Mouse (Mus musculus): ENCODE measurements around the gene Brip1.

DNA sequence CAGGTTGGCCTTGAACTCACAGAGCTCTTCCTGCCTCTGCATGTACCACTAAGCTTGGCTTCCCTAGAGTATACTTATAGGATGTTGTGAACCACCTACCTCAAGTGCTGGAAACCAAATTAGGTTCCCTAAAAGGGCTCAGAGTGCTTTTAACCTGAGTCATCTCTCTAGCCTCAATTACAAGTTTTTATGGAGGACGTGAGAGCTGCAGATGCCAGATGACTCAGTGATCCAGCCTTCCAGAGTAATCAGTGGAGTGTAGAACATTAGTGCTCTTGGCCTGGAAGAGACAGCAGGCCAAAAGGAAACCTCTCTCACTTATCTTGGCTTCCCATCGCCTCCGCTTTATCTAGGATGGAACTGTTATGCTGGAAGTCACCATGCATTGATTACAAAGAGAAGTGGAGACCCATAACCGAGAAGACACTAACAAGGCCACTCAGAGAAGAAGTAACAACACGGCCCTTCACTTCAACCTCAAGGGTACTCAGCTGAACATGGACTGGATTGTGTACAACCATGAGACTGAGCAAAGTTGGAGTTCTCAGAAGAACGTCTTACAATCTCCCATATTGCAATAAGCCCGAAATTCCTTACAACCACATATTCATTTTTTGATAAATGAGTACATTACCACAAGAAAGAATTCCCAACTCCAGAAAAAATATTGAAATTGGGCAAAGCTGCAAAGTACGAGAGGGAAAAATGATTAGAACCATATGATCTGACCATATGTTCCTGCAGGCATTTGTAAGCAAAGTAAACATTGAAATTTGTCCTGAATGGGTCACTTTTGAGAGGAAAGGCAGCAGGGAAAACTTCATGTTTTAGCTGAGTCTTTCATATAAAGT, 150.3 kb downstream of the Brip1 start:
- TF ChIP-seq POLR2A (IDR thresholded peaks at IDR 0.05; ENCODE audit: insufficient read depth, low read depth, low read length) (no peak), CTCF (IDR thresholded peaks at IDR 0.05; ENCODE audit: insufficient read depth, low read depth, low read length) (no peak)
